Mouse (Mus musculus) spleen, adult 2 months (tissue): ENCODE results near the gene Sval1. TPM values are rescaled to one million over a fixed set of nuclear protein-coding genes. Genes with fewer than 3 reads are reported as not detected.

Experiments
- DNase-seq, 2 experiments: peaks; one replicate each; pipeline versions ENCODE4 v3.0.0 to v3.0.0-alpha.2; 2012 to 2021; ENCODE audit warnings: low spot score in 2 of 2, low read depth in 1 of 2
- H3K27ac ChIP-seq: fragments of 200-500 bp; 2 replicates; pipeline ENCODE4 v1.5.1; 2012; ENCODE audit warnings: low read length, inconsistent platforms; ENCODE audit not compliant: insufficient read depth
- H3K27me3 ChIP-seq: fragments of 200-500 bp; 2 replicates; pipeline ENCODE4 v1.6.1; 2012; ENCODE audit warnings: mild to moderate bottlenecking, moderate library complexity, low read length, inconsistent platforms; ENCODE audit not compliant: control insufficient read depth, insufficient read depth
- H3K36me3 ChIP-seq: fragments of 200-500 bp; 2 replicates; pipeline ENCODE4 v1.6.1; 2012; ENCODE audit warnings: mild to moderate bottlenecking, low read length, inconsistent platforms; ENCODE audit not compliant: control insufficient read depth, insufficient read depth
- H3K4me1 ChIP-seq: fragments of 200-500 bp; 2 replicates; pipeline ENCODE4 v1.6.1; 2011; ENCODE audit warnings: inconsistent platforms; ENCODE audit not compliant: control insufficient read depth, insufficient read depth, insufficient read length
- H3K4me3 ChIP-seq: fragments of 200-500 bp; 2 replicates; pipeline ENCODE4 v1.5.1; 2011; ENCODE audit warnings: mild to moderate bottlenecking, inconsistent platforms; ENCODE audit not compliant: insufficient read depth, insufficient read length; ENCODE audit errors: extremely low read depth
- CTCF ChIP-seq: fragments of 200-500 bp; IDR thresholded peaks from 2 replicates; pipeline ENCODE4 v1.5.1; 2011; ENCODE audit warnings: mild to moderate bottlenecking, inconsistent platforms; ENCODE audit not compliant: insufficient read depth, insufficient read length, insufficient replicate concordance; ENCODE audit errors: extremely low read depth
- POLR2A ChIP-seq: fragments of 200-500 bp; IDR thresholded peaks from 2 replicates; pipeline ENCODE4 v1.6.1; 2011; ENCODE audit warnings: low read depth, low read length, inconsistent platforms
- WGBS: fragments of 180-500 bp; shearing (Covaris S2); methylation state at CpG from one replicate; pipeline ENCODE4 v1.1.7; 2018; 5-methylcytosine and 5-hydroxymethylcytosine counted together
- polyA plus RNA-seq: library from polyadenylated mRNA; depleted of rRNA; stranded (reverse); fragments of >200 nt; gene quantifications from 2 replicates; pipeline ENCODE4 v1.2.3, GENCODE M21; 2012; rRNA removed

The Sval1 gene
- not detected in 2 replicates for polyA plus RNA-seq

DNA sequence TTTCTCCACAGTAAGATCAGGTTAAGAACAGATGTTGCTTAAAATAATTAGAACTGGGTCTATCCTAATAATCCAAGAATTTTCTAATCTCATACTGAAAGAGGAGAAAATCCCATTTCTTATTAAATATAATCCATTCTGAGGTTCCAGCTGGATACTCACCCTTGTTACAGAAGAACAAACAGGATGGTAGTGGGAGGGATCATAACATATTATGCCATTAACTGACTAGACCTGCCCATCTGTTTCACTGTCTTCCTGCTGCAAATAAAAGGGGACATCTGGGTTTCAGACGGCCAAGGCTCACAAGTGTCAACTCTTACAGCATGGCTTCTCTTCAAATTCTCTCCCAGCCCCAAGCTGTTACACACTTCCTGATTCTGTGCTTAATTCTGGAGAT is at the start of gene Sval1:
Sval1 (plus strand) TSS at position 301 of the 400 bp plus-strand sequence.
- TF ChIP-seq POLR2A (no peak), CTCF (no peak)
- Histone ChIP-seq H3K4me3 (no peak within 1 kb of the TSS), H3K36me3 (no peaks in the 10 kb centered on the region), H3K4me1 (no peaks in the 10 kb centered on the region), H3K27me3 (no peaks in the 10 kb centered on the region), H3K27ac (no peak within 1 kb of the TSS)
- WGBS, result 65% methylated on average over 1 of the region's 1 CpGs
- no peak for DNase-seq

DNA sequence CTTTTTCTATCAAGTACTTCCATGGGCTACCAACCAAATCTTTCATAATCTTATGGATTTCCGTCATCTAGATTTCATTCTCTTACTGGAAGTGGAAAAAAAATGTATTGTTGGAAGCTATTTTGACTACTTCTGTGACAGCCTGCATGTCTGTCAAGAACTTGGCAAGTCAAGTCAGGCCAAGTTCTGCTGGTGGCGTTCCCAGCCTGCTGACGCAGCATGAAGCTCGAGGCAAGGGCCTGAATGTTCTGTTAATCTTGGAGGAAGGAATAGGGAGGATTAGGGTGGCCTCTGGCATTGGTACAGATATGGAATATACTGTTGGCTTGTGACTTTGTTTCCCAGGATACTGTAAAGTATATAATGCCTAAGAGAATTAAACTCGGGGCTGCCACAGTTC is 39.8 kb upstream of the Sval1 start:
- 81% methylated on average over 5 of the region's 5 CpGs for WGBS
- H3K4me3 ChIP-seq, result no peak overlapping the region

GRCm38 (mm10) chr6:41914883-41915282 is 36.5 kb upstream of the Sval1 start:
- Histone ChIP-seq H3K4me3 (no peak overlapping the region), H3K27me3 (no peaks in the 10 kb centered on the region), H3K36me3 (no peaks in the 10 kb centered on the region), H3K27ac (no peak overlapping the region), H3K4me1 (no peaks in the 10 kb centered on the region)
- 78% methylated on average over 2 of the region's 2 CpGs for WGBS
- no peak for DNase-seq
- TF ChIP-seq POLR2A, result no peak
- TF ChIP-seq CTCF, result no peak

More for the DNA sequence above, 39.8 kb upstream of the Sval1 start:
- H3K27me3 ChIP-seq, result no peaks in the 10 kb centered on the region
- no peak overlapping the region for H3K27ac ChIP-seq
- no peaks in the 10 kb centered on the region for H3K36me3 ChIP-seq
- H3K4me1 ChIP-seq, result no peaks in the 10 kb centered on the region
- TF ChIP-seq CTCF (no peak), POLR2A (no peak)
- DNase-seq, result no peak

DNA sequence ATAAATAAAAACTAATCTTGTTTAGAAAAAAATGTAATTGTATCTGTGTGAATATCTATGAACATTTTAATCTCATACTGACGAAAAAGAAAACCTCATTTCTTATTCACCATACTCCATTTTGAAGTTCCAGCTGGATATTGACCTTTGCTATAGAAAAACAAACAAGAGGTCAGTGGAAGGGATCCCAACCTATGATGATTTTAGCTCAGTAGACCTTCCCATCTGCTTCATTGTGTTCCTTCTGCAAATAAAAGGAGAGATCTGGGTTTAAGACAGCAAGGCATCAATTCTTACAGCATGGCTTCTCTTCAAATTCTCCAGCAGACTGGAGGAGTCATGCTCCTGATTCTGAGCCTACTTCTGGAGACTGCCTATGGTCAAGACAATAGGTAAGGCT is 16.4 kb downstream of the Sval1 start, which contains the start of gene Sval3:
Sval3 (plus strand) TSS at position 301 of the 400 bp plus-strand sequence.
- DNase-seq, result no peak
- no peak within 1 kb of the TSS for H3K27ac ChIP-seq
- no peaks in the 10 kb centered on the region for H3K36me3 ChIP-seq
- no peaks in the 10 kb centered on the region for H3K27me3 ChIP-seq
- H3K4me1 ChIP-seq, result no peaks in the 10 kb centered on the region
- no peak within 1 kb of the TSS for H3K4me3 ChIP-seq
- TF ChIP-seq CTCF (no peak), POLR2A (no peak)
- WGBS, result 67% methylated on average over 1 of the region's 1 CpGs

Other genes starting within 250 kb of the Sval1 start
- 30.9 and 39.8 TPM in 2 replicates for gene Kel, start 247.3 kb upstream of the Sval1 start, polyA plus RNA-seq
- not detected in 2 replicates for gene Olfr459, start 176.5 kb upstream of the Sval1 start, polyA plus RNA-seq
- gene Pip, start 104.1 kb upstream of the Sval1 start, polyA plus RNA-seq, result not detected in 2 replicates
- gene Sval2, start 98.6 kb upstream of the Sval1 start, polyA plus RNA-seq, result not detected in 2 replicates
- not detected in 2 replicates for gene Sval3, start 16.5 kb downstream of the Sval1 start, polyA plus RNA-seq
- gene Sva, start 86.8 kb downstream of the Sval1 start, polyA plus RNA-seq, result not detected in 2 replicates
- gene Tas2r139, start 189.3 kb downstream of the Sval1 start, polyA plus RNA-seq, result not detected in 2 replicates